Comparison of ENCODE assay signal across 8 mouse cellular contexts in the genomic region with DNA sequence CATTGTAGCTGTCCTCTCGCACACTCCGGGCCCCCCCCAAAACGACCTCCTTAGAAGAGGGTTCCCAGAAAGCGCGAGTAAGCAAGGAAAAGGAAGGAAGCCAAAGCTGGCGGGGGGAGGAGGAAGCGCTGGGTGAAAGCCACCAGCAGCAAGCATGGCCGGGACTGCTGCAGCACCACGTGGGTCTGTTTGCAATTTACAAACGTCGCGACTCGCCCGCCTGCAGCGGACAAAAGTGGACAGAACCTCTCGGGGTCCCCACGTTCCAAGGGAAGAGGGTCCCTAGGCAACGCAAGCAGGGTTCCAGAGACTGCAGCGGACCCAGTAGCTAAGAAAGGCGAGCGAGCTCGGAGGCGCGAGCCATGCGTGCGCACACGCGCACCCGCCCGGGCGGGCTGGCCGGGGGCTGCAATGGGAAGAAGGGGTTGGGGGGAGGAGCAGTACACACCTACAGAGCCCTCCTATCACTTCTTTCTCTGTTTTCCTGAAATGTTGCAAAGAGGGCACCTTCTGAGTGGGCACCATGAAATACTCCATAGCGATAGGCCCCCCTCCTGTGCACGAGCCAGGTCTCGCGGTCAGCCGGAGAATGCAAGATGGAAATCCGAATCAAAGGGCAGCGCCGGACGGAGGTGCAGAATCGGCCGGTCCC. TPM values are rescaled to one million over a fixed set of nuclear protein-coding genes. Genes with fewer than 3 reads are reported as not detected.
DNase-seq lines count a peak whose midpoint lies in the region; ATAC-seq lines count a peak whose summit lies in the region.

No protein-coding gene starts in this region.

- WGBS in forebrain, embryonic 15.5 days: under 1% methylated on average over 40 of the region's 43 CpGs
- under 1% methylated on average over 43 of the region's 43 CpGs for WGBS in lung, embryonic 16.5 days

- peak overlapping the region; percentile 88 for H3K4me2 ChIP-seq in forebrain, embryonic 15.5 days (replicated peaks)
- H3K4me2 ChIP-seq in lung, embryonic 16.5 days (ENCODE audit: low read depth, low read length): peak overlapping the region; percentile 68

- no peaks in the 10 kb centered on the region for H3K36me3 ChIP-seq in forebrain, embryonic 15.5 days
- no peaks in the 10 kb centered on the region for H3K36me3 ChIP-seq in lung, embryonic 16.5 days (ENCODE audit: control insufficient read depth, insufficient read depth, low read length)

- ATAC-seq in forebrain, embryonic 15.5 days (replicated peaks): peak; percentile 39
- peak; percentile 21 for ATAC-seq in lung, embryonic 16.5 days (ENCODE audit: low read depth)

- peak; percentile 42 for DNase-seq in ES-CJ7 (ENCODE audit: low read depth, low spot score)
- peak; percentile 41 for DNase-seq in c-Kit-positive CD71-negative TER-119-negative erythroid progenitor cells, embryonic 14.5 days (ENCODE audit: low read depth)
- peak; percentile 78 to 82 for DNase-seq in heart, postnatal 10 days
- peak; percentile 76 to 81 for DNase-seq in layer of hippocampus, adult 8-10 months (ENCODE audit: low spot score in 2 of 2)
- DNase-seq in ovary, postnatal 36 days (ENCODE audit: low spot score): peak; percentile 68
- DNase-seq in thymus, postnatal 25 days: peak; percentile 70

- H3K27ac ChIP-seq in forebrain, embryonic 15.5 days (replicated peaks): peak overlapping the region; percentile 97
- H3K27ac ChIP-seq in lung, embryonic 16.5 days (ENCODE audit: low read length): peak overlapping the region; percentile 88

- no peaks in the 10 kb centered on the region for H3K27me3 ChIP-seq in forebrain, embryonic 15.5 days
- H3K27me3 ChIP-seq in lung, embryonic 16.5 days (ENCODE audit: control insufficient read depth, insufficient read depth, low read depth, low read length): no peaks in the 10 kb centered on the region

- H3K4me1 ChIP-seq in forebrain, embryonic 15.5 days: peaks cover 25% of the 10 kb centered on the region
- peaks cover 15% of the 10 kb centered on the region for H3K4me1 ChIP-seq in lung, embryonic 16.5 days (replicated peaks; ENCODE audit: control insufficient read depth, insufficient read depth, low read length)

- no peaks in the 10 kb centered on the region for H3K9me3 ChIP-seq in forebrain, embryonic 15.5 days
- H3K9me3 ChIP-seq in lung, embryonic 16.5 days (ENCODE audit: control insufficient read depth, low read length): no peaks in the 10 kb centered on the region

- peak overlapping the region; percentile 73 for H3K9ac ChIP-seq in forebrain, embryonic 15.5 days (replicated peaks)
- H3K9ac ChIP-seq in lung, embryonic 16.5 days (ENCODE audit: low read length): peak overlapping the region; percentile 76

- H3K4me3 ChIP-seq in forebrain, embryonic 15.5 days: peak overlapping the region; percentile 89
- peak overlapping the region; percentile 69 for H3K4me3 ChIP-seq in lung, embryonic 16.5 days (ENCODE audit: low read length)

- intact Hi-C loops in heart, postnatal 10 days (cut with DNase I): no loop called here

RNA-seq across cellular contexts. Expression of gene Tfap4, which starts 0.5 kb away (rescaled TPM):
- 14.3 and 15.2 TPM in 2 replicates for polyA plus RNA-seq in forebrain, embryonic 15.5 days (2015; fragmentation: Nextera tagmentation; extraction: Ambion mirVana)
- total RNA-seq in heart, postnatal 10 days (2021): 1 to 10 TPM; 4.1 to 4.3 TPM
- 1 to 10 TPM; 5.8 to 7.4 (median 7.4) TPM for total RNA-seq in layer of hippocampus, adult 8-10 months (2022)
- polyA plus RNA-seq in lung, embryonic 16.5 days (2015; fragmentation: Nextera tagmentation; extraction: Ambion mirVana): 13.2 and 15.5 TPM in 2 replicates

RNA-seq across cellular contexts. Expression of gene Srl, which starts 17.5 kb away (rescaled TPM):
- 40.1 and 40.2 TPM in 2 replicates for polyA plus RNA-seq in forebrain, embryonic 15.5 days (2015; fragmentation: Nextera tagmentation; extraction: Ambion mirVana)
- 1,000 to 10,000 TPM; 1,081 to 1,153 TPM for total RNA-seq in heart, postnatal 10 days (2021)
- 10 to 100 TPM; 10.4 to 14.5 (median 11.2) TPM for total RNA-seq in layer of hippocampus, adult 8-10 months (2022)
- polyA plus RNA-seq in lung, embryonic 16.5 days (2015; fragmentation: Nextera tagmentation; extraction: Ambion mirVana): 20.5 and 23.2 TPM in 2 replicates

RNA-seq across cellular contexts. Expression of gene Glis2, which starts 35.4 kb away (rescaled TPM):
- polyA plus RNA-seq in forebrain, embryonic 15.5 days (2015; fragmentation: Nextera tagmentation; extraction: Ambion mirVana): 11.0 and 14.6 TPM in 2 replicates
- 10 to 100 TPM; 27.6 to 34.5 TPM for total RNA-seq in heart, postnatal 10 days (2021)
- total RNA-seq in layer of hippocampus, adult 8-10 months (2022): 10 to 100 TPM; 10.9 to 18.4 (median 11.9) TPM
- 21.3 and 23.7 TPM in 2 replicates for polyA plus RNA-seq in lung, embryonic 16.5 days (2015; fragmentation: Nextera tagmentation; extraction: Ambion mirVana)

Comparison
In these comparisons a context has a peak if more than half of its experiments do, and no peak if none do; other contexts are left out.
1. Peak in every context shown above with its lines: DNase-seq, ATAC-seq, H3K4me3 ChIP-seq and H3K27ac ChIP-seq.
2. RNA of gene Srl, which starts 17.5 kb away (total RNA-seq): 1,081 to 1,153 TPM in heart, postnatal 10 days; 10.4 to 14.5 TPM in layer of hippocampus, adult 8-10 months; every median in the first group is over 10 times any median in the second.